Mouse (Mus musculus): ENCODE data around the gene Prdx6. TPM values are rescaled to one million over a fixed set of nuclear protein-coding genes. Genes with fewer than 3 reads are reported as not detected.

Gene Prdx6
- total RNA-seq (2021): 100 to 1,000 TPM; 300 to 347 TPM

- DNase-seq (ENCODE audit: extremely low spot score in 1 of 2, low spot score in 1 of 2): peak; percentile 69 to 73
Observed at GRCm38 (mm10) chr1:161250604-161251416, at the start of gene Prdx6. Gene Prdx6, minus strand, starts transcription at chr1:161251219.

GRCm38 (mm10) chr1:161288256-161288655, 37.2 kb upstream of the Prdx6 start:
- no peak for DNase-seq (ENCODE audit: extremely low spot score in 1 of 2, low spot score in 1 of 2)

GRCm38 (mm10) chr1:161286726-161287310, 35.8 kb upstream of the Prdx6 start:
- peak; percentile 38 to 68 for DNase-seq (ENCODE audit: extremely low spot score in 1 of 2, low spot score in 1 of 2)

GRCm38 (mm10) chr1:161281054-161281688, 30.2 kb upstream of the Prdx6 start:
- DNase-seq (ENCODE audit: extremely low spot score in 1 of 2, low spot score in 1 of 2): no peak

GRCm38 (mm10) chr1:161279244-161279908, 28.4 kb upstream of the Prdx6 start:
- DNase-seq (ENCODE audit: extremely low spot score in 1 of 2, low spot score in 1 of 2): no peak

GRCm38 (mm10) chr1:161273486-161273885, 22.5 kb upstream of the Prdx6 start:
- no peak for DNase-seq (ENCODE audit: extremely low spot score in 1 of 2, low spot score in 1 of 2)

- no peak for DNase-seq (ENCODE audit: extremely low spot score in 1 of 2, low spot score in 1 of 2)
Observed at GRCm38 (mm10) chr1:161271461-161271810, 20.4 kb upstream of the Prdx6 start.

- no peak for DNase-seq (ENCODE audit: extremely low spot score in 1 of 2, low spot score in 1 of 2)
Observed at GRCm38 (mm10) chr1:161270776-161271460, 19.9 kb upstream of the Prdx6 start.

- no peak for DNase-seq (ENCODE audit: extremely low spot score in 1 of 2, low spot score in 1 of 2)
Observed at GRCm38 (mm10) chr1:161269346-161269745, 18.3 kb upstream of the Prdx6 start.

- DNase-seq (ENCODE audit: extremely low spot score in 1 of 2, low spot score in 1 of 2): no peak
Observed at GRCm38 (mm10) chr1:161268884-161269283, 17.9 kb upstream of the Prdx6 start.

- no peak for DNase-seq (ENCODE audit: extremely low spot score in 1 of 2, low spot score in 1 of 2)
Observed at GRCm38 (mm10) chr1:161268116-161268515, 17.1 kb upstream of the Prdx6 start.

- no peak for DNase-seq (ENCODE audit: extremely low spot score in 1 of 2, low spot score in 1 of 2)
Observed at GRCm38 (mm10) chr1:161264961-161265360, 13.9 kb upstream of the Prdx6 start.

GRCm38 (mm10) chr1:161263584-161263983, 12.6 kb upstream of the Prdx6 start:
- DNase-seq (ENCODE audit: extremely low spot score in 1 of 2, low spot score in 1 of 2): no peak

- no peak for DNase-seq (ENCODE audit: extremely low spot score in 1 of 2, low spot score in 1 of 2)
Observed at GRCm38 (mm10) chr1:161262542-161262941, 11.5 kb upstream of the Prdx6 start.

- no peak for DNase-seq (ENCODE audit: extremely low spot score in 1 of 2, low spot score in 1 of 2)
Observed at GRCm38 (mm10) chr1:161260761-161261160, 9.7 kb upstream of the Prdx6 start.

- no peak for DNase-seq (ENCODE audit: extremely low spot score in 1 of 2, low spot score in 1 of 2)
Observed at GRCm38 (mm10) chr1:161259142-161259541, 8.1 kb upstream of the Prdx6 start.

- no peak for DNase-seq (ENCODE audit: extremely low spot score in 1 of 2, low spot score in 1 of 2)
Observed at GRCm38 (mm10) chr1:161258331-161258730, 7.3 kb upstream of the Prdx6 start.

- no peak for DNase-seq (ENCODE audit: extremely low spot score in 1 of 2, low spot score in 1 of 2)
Observed at GRCm38 (mm10) chr1:161256918-161257317, 5.9 kb upstream of the Prdx6 start.

- no peak for DNase-seq (ENCODE audit: extremely low spot score in 1 of 2, low spot score in 1 of 2)
Observed at GRCm38 (mm10) chr1:161254361-161254760, 3.3 kb upstream of the Prdx6 start.

GRCm38 (mm10) chr1:161252901-161253300, 1.9 kb upstream of the Prdx6 start:
- DNase-seq (ENCODE audit: extremely low spot score in 1 of 2, low spot score in 1 of 2): no peak

All from layer of hippocampus, postnatal 25 days (tissue).